Mouse (Mus musculus) CH12.LX (cell line): ENCODE measurements at regions not wholly inside any gene's neighbourhood (a gene's known extent, or its start where the extent isn't known, plus 50 kb on each side); places are given as distances from the start of the nearest gene placed in this dataset.
"Not testable (repeated sequence)": the region's sequence is repeated elsewhere in the genome, so short reads cannot be mapped to it uniquely, and the experiment has no call there.

Source experiments
- DNase-seq: peaks from one replicate; pipeline ENCODE4 v3.0.0-alpha.2; 2013; ENCODE audit errors: extremely low read depth
- H3K27ac ChIP-seq: 2 replicates; pipeline ENCODE4 v1.5.1; 2012; ENCODE audit warnings: low read depth, mild to moderate bottlenecking, control low read depth, moderate library complexity; ENCODE audit not compliant: insufficient read depth
- H3K27me3 ChIP-seq: replicated peaks from 2 replicates; pipeline ENCODE3; 2012; ENCODE audit warnings: inconsistent platforms
- H3K36me3 ChIP-seq, 2 experiments: replicated peaks in 1 of 2; 2 replicates each; pipeline versions ENCODE3 to v1.6.1; 2012; ENCODE audit warnings: inconsistent platforms in 1 of 2, low read length in 1 of 2, mild to moderate bottlenecking in 1 of 2, mixed read lengths in 1 of 2, moderate library complexity in 1 of 2; ENCODE audit not compliant: control insufficient read depth in 1 of 2, insufficient read depth in 1 of 2
- H3K4me1 ChIP-seq, 2 experiments: 2 replicates each; pipeline ENCODE4 v1.6.1; 2012; ENCODE audit warnings: inconsistent platforms in 1 of 2, moderate library complexity in 1 of 2; ENCODE audit not compliant: insufficient read depth in 2 of 2, control insufficient read depth in 1 of 2
- H3K4me2 ChIP-seq: 2 replicates; pipeline ENCODE4 v1.6.1; 2012; ENCODE audit warnings: low read depth, mild to moderate bottlenecking, control low read depth; ENCODE audit not compliant: poor library complexity, insufficient read depth, severe bottlenecking
- H3K4me3 ChIP-seq, 3 experiments: fragments of 150-350 bp in 1 of 3; sonication (generic) in 1 of 3; replicated peaks in 1 of 3; 2 replicates each; pipeline versions ENCODE3 to v1.5.1; 2011 to 2012; ENCODE audit warnings: low read depth in 2 of 3, low read length in 2 of 3, mild to moderate bottlenecking in 2 of 3, moderate library complexity in 2 of 3, control low read depth in 1 of 3, improper control_type of control experiment in 1 of 3, inconsistent platforms in 1 of 3, mixed read lengths in 1 of 3; ENCODE audit not compliant: poor library complexity in 1 of 3
- H3K79me2 ChIP-seq: replicated peaks from 2 replicates; pipeline ENCODE4 v1.6.1; 2012; ENCODE audit warnings: mild to moderate bottlenecking, moderate library complexity; ENCODE audit not compliant: control insufficient read depth, poor library complexity, insufficient read depth, severe bottlenecking; ENCODE audit errors: extremely low read depth
- H3K9ac ChIP-seq: 2 replicates; pipeline ENCODE4 v1.6.1; 2012; ENCODE audit warnings: low read depth, mild to moderate bottlenecking, control low read depth, moderate library complexity; ENCODE audit not compliant: insufficient read depth
- H3K9me3 ChIP-seq: replicated peaks from 2 replicates; pipeline ENCODE3; 2012; ENCODE audit warnings: low read length, inconsistent platforms, mixed read lengths
- CTCF ChIP-seq, 2 experiments: IDR thresholded peaks in 1 of 2; conservative IDR thresholded peaks in 1 of 2; 2 replicates each; pipeline ENCODE4 v1.5.1; 2011 to 2012; ENCODE audit warnings: low read depth in 2 of 2, low read length in 2 of 2, improper control_type of control experiment in 1 of 2, inconsistent platforms in 1 of 2, mild to moderate bottlenecking in 1 of 2, moderate library complexity in 1 of 2
- KAT2A ChIP-seq: IDR thresholded peaks from 2 replicates; pipeline ENCODE4 v1.6.1; 2012; ENCODE audit warnings: low read length, improper control_type of control experiment, inconsistent platforms; ENCODE audit not compliant: insufficient replicate concordance
- PAX5 ChIP-seq: IDR thresholded peaks from 2 replicates; pipeline ENCODE4 v1.6.1; 2012; ENCODE audit warnings: low read length, inconsistent platforms, mixed read lengths
- RAD21 ChIP-seq: IDR thresholded peaks from 2 replicates; pipeline ENCODE4 v1.6.1; 2011; ENCODE audit warnings: low read depth, mild to moderate bottlenecking, low read length, improper control_type of control experiment, moderate library complexity
- SMC3 ChIP-seq: IDR thresholded peaks from 2 replicates; pipeline ENCODE4 v1.6.1; 2011; ENCODE audit warnings: low read depth, low read length, improper control_type of control experiment
- ZC3H11A ChIP-seq: IDR thresholded peaks from 2 replicates; pipeline ENCODE4 v1.6.1; 2012; ENCODE audit warnings: low read depth, mild to moderate bottlenecking, inconsistent platforms, low read length, improper control_type of control experiment
- dilution Hi-C: fragments of 300-500 bp; cut with MboI; formaldehyde crosslinking; loops from 2 replicates; pipeline ENCODE4 v1.14.3; 2020; ENCODE audit warnings: low sequenced_read_pairs; ENCODE audit not compliant: extremely low pct_unique_long_range_greater_than_20kb, extremely low pct_ligation_motif_present
- in situ Hi-C: fragments of 300-500 bp; cut with MboI; formaldehyde crosslinking; loops from 3 replicates; pipeline ENCODE4 v1.14.3; 2019; ENCODE audit warnings: low sequenced_read_pairs, low pct_ligation_motif_present, low pct_unique_long_range_greater_than_20kb, mixed read lengths

DNA sequence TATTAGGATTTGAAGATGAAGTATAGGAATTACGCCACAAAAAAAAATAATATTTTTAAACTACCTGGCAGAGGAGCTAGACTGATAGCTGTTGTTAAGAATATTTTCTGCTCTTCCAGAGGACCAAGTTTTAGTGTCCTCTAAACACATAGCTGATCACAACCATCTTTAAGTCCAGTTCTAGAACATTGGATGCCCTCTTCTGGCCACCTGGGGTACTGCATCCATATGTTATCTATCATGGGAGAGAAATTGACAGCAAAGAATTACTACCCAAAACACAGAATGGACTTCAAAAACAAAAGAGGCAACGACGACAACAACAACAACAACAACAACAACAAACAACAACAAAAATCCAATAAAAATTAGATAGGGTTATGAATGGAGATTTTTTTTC is 71.0 kb upstream of the Prl4a1 start:
- Histone ChIP-seq H3K27ac (no peak overlapping the region), H3K4me2 (no peak overlapping the region), H3K9ac (no peak overlapping the region), H3K4me1 (no peaks in the 10 kb centered on the region), H3K79me2 (no peaks in the 10 kb centered on the region), H3K27me3 (no peaks in the 10 kb centered on the region), H3K9me3 (no peaks in the 10 kb centered on the region), H3K4me3 (no peak overlapping the region), H3K36me3 (no peaks in the 10 kb centered on the region)
- in situ Hi-C loops (no loop called here), dilution Hi-C loops (no loop called here)
- peak; percentile 60 for DNase-seq
- TF ChIP-seq RAD21 (peak; percentile 71), ZC3H11A (peak; percentile 51), SMC3 (peak; percentile 81), KAT2A (no peak), CTCF (conservative IDR thresholded peaks at IDR 0.05 in 1 of 2, IDR thresholded peaks at IDR 0.05 in 1 of 2; ENCODE audit: low read depth in 2 of 2, low read length in 2 of 2) (peak; percentile 60 to 67; a peak in 3 of 4 replicates), PAX5 (no peak)

DNA sequence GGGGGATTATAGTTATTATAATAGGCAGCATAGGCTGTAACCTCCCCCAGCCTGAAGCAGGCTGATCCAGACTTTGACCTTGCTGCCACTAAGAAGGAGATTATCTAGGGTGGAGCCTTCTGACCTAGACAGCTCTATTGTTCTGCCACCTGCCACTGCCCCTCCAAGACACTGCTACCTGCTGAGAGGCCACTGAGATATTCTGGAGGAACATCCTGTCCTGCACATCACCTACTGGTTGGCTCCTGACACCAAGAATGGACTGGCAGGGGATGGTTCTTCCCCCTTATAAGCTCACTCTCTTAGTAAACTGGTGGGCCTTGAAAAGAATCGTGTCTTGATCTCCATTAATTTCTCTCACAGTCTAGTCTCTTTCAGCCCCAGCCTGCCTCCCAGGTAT is 55.6 kb upstream of the Prl4a1 start:
- H3K36me3 ChIP-seq, H3K4me1 ChIP-seq, H3K9ac ChIP-seq, in situ Hi-C loops, H3K4me3 ChIP-seq, H3K27me3 ChIP-seq, DNase-seq, H3K79me2 ChIP-seq, dilution Hi-C loops, H3K4me2 ChIP-seq, H3K9me3 ChIP-seq, H3K27ac ChIP-seq: not testable (repeated sequence)

GRCm38 (mm10) chr13:27962381-27962780 is 53.6 kb upstream of the Prl4a1 start:
- dilution Hi-C loops, H3K4me3 ChIP-seq, H3K9ac ChIP-seq, DNase-seq, H3K9me3 ChIP-seq, H3K4me1 ChIP-seq, in situ Hi-C loops, H3K27me3 ChIP-seq, H3K79me2 ChIP-seq, H3K4me2 ChIP-seq, H3K27ac ChIP-seq, H3K36me3 ChIP-seq: not testable (repeated sequence)

GRCm38 (mm10) chr13:27966021-27966420 is 50.0 kb upstream of the Prl4a1 start:
- DNase-seq, H3K9ac ChIP-seq, H3K27me3 ChIP-seq, H3K27ac ChIP-seq, H3K9me3 ChIP-seq, H3K4me2 ChIP-seq, H3K4me3 ChIP-seq, dilution Hi-C loops, H3K36me3 ChIP-seq, H3K4me1 ChIP-seq, H3K79me2 ChIP-seq, in situ Hi-C loops: not testable (repeated sequence)
